Mouse (Mus musculus): ENCODE data around the gene Il22ra2. TPM values are rescaled to one million over a fixed set of nuclear protein-coding genes. Genes with fewer than 3 reads are reported as not detected.

Gene Il22ra2
- polyA plus RNA-seq (2015; fragmentation: Nextera tagmentation; extraction: Ambion mirVana), result not detected in 2 replicates

- Histone ChIP-seq H3K9me3 (ENCODE audit: control insufficient read depth, low read length) (no peaks in the 10 kb centered on the region), H3K27ac (replicated peaks) (no peak within 1 kb of the TSS), H3K4me1 (replicated peaks; ENCODE audit: control insufficient read depth, insufficient read depth) (no peaks in the 10 kb centered on the region), H3K4me2 (replicated peaks; ENCODE audit: low read depth) (no peak within 1 kb of the TSS), H3K36me3 (ENCODE audit: control insufficient read depth, insufficient read depth, low read length) (no peaks in the 10 kb centered on the region), H3K9ac (ENCODE audit: low read length) (no peak within 1 kb of the TSS), H3K27me3 (ENCODE audit: control insufficient read depth, insufficient read depth, low read length) (no peaks in the 10 kb centered on the region), H3K4me3 (ENCODE audit: low read depth, low read length) (no peak within 1 kb of the TSS)
- WGBS, result 78% methylated on average over 2 of the region's 2 CpGs
- DNase-seq (ENCODE audit: low spot score), result no peak
- no peak for TF ChIP-seq EP300 (optimal IDR thresholded peaks at IDR 0.05)
- TF ChIP-seq CTCF (IDR thresholded peaks at IDR 0.05; ENCODE audit: low read depth), result no peak
- ATAC-seq (ENCODE audit: low FRiP score, low TSS enrichment), result no peak
Measured at GRCm38 (mm10) chr10:19621408-19622048, at the start of gene Il22ra2. Gene Il22ra2 (plus strand): TSS chr10:19621998.

- ATAC-seq (ENCODE audit: low FRiP score, low TSS enrichment) (no peak), DNase-seq (ENCODE audit: low spot score) (no peak)
- Histone ChIP-seq H3K27me3 (ENCODE audit: control insufficient read depth, insufficient read depth, low read length) (no peaks in the 10 kb centered on the region), H3K4me1 (replicated peaks; ENCODE audit: control insufficient read depth, insufficient read depth) (no peaks in the 10 kb centered on the region), H3K4me3 (ENCODE audit: low read depth, low read length) (no peak overlapping the region), H3K27ac (replicated peaks) (no peak overlapping the region), H3K9me3 (ENCODE audit: control insufficient read depth, low read length) (no peaks in the 10 kb centered on the region), H3K4me2 (replicated peaks; ENCODE audit: low read depth) (no peak overlapping the region), H3K36me3 (ENCODE audit: control insufficient read depth, insufficient read depth, low read length) (no peaks in the 10 kb centered on the region), H3K9ac (ENCODE audit: low read length) (no peak overlapping the region)
- TF ChIP-seq EP300 (optimal IDR thresholded peaks at IDR 0.05) (no peak), CTCF (IDR thresholded peaks at IDR 0.05; ENCODE audit: low read depth) (no peak)
- 78% methylated on average over 3 of the region's 3 CpGs for WGBS
Measured at GRCm38 (mm10) chr10:19577571-19577970, 44.2 kb upstream of the Il22ra2 start.

- Histone ChIP-seq H3K9me3 (ENCODE audit: control insufficient read depth, low read length) (no peaks in the 10 kb centered on the region), H3K27me3 (ENCODE audit: control insufficient read depth, insufficient read depth, low read length) (no peaks in the 10 kb centered on the region), H3K36me3 (ENCODE audit: control insufficient read depth, insufficient read depth, low read length) (no peaks in the 10 kb centered on the region), H3K9ac (ENCODE audit: low read length) (no peak overlapping the region), H3K4me2 (replicated peaks; ENCODE audit: low read depth) (no peak overlapping the region), H3K4me1 (replicated peaks; ENCODE audit: control insufficient read depth, insufficient read depth) (no peaks in the 10 kb centered on the region), H3K4me3 (ENCODE audit: low read depth, low read length) (no peak overlapping the region), H3K27ac (replicated peaks) (no peak overlapping the region)
- 66% methylated on average over 6 of the region's 6 CpGs for WGBS
- DNase-seq (ENCODE audit: low spot score) (no peak), ATAC-seq (ENCODE audit: low FRiP score, low TSS enrichment) (no peak)
- TF ChIP-seq EP300 (optimal IDR thresholded peaks at IDR 0.05) (no peak), CTCF (IDR thresholded peaks at IDR 0.05; ENCODE audit: low read depth) (no peak)
Measured at GRCm38 (mm10) chr10:19578001-19578400, 43.8 kb upstream of the Il22ra2 start.

- ATAC-seq (ENCODE audit: low FRiP score, low TSS enrichment) (no peak), DNase-seq (ENCODE audit: low spot score) (no peak)
- Histone ChIP-seq H3K4me1 (replicated peaks; ENCODE audit: control insufficient read depth, insufficient read depth) (no peaks in the 10 kb centered on the region), H3K9ac (ENCODE audit: low read length) (no peak overlapping the region), H3K9me3 (ENCODE audit: control insufficient read depth, low read length) (no peaks in the 10 kb centered on the region), H3K27me3 (ENCODE audit: control insufficient read depth, insufficient read depth, low read length) (no peaks in the 10 kb centered on the region), H3K36me3 (ENCODE audit: control insufficient read depth, insufficient read depth, low read length) (no peaks in the 10 kb centered on the region), H3K4me3 (ENCODE audit: low read depth, low read length) (no peak overlapping the region), H3K4me2 (replicated peaks; ENCODE audit: low read depth) (no peak overlapping the region), H3K27ac (replicated peaks) (no peak overlapping the region)
- 55% methylated on average over 9 of the region's 9 CpGs for WGBS
- TF ChIP-seq CTCF (IDR thresholded peaks at IDR 0.05; ENCODE audit: low read depth), result no peak
- no peak for TF ChIP-seq EP300 (optimal IDR thresholded peaks at IDR 0.05)
Measured at GRCm38 (mm10) chr10:19578409-19578986, 43.3 kb upstream of the Il22ra2 start.

GRCm38 (mm10) chr10:19580660-19581059 is 41.1 kb upstream of the Il22ra2 start:
- Histone ChIP-seq H3K27ac (replicated peaks) (no peak overlapping the region), H3K9ac (ENCODE audit: low read length) (no peak overlapping the region), H3K9me3 (ENCODE audit: control insufficient read depth, low read length) (no peaks in the 10 kb centered on the region), H3K4me1 (replicated peaks; ENCODE audit: control insufficient read depth, insufficient read depth) (no peaks in the 10 kb centered on the region), H3K27me3 (ENCODE audit: control insufficient read depth, insufficient read depth, low read length) (no peaks in the 10 kb centered on the region), H3K36me3 (ENCODE audit: control insufficient read depth, insufficient read depth, low read length) (no peaks in the 10 kb centered on the region), H3K4me2 (replicated peaks; ENCODE audit: low read depth) (no peak overlapping the region), H3K4me3 (ENCODE audit: low read depth, low read length) (no peak overlapping the region)
- DNase-seq (ENCODE audit: low spot score) (no peak), ATAC-seq (ENCODE audit: low FRiP score, low TSS enrichment) (no peak)
- 55% methylated on average over 3 of the region's 3 CpGs for WGBS
- no peak for TF ChIP-seq CTCF (IDR thresholded peaks at IDR 0.05; ENCODE audit: low read depth)
- TF ChIP-seq EP300 (optimal IDR thresholded peaks at IDR 0.05), result no peak

GRCm38 (mm10) chr10:19581844-19582582 is 39.8 kb upstream of the Il22ra2 start:
- H3K27ac ChIP-seq (replicated peaks), result peak overlapping the region; percentile 73; the same call in 1 of the 2 replicates
- no peaks in the 10 kb centered on the region for H3K27me3 ChIP-seq (ENCODE audit: control insufficient read depth, insufficient read depth, low read length)
- no peak overlapping the region for H3K4me2 ChIP-seq (replicated peaks; ENCODE audit: low read depth)
- WGBS, result 41% methylated on average over 9 of the region's 9 CpGs
- no peak overlapping the region for H3K9ac ChIP-seq (ENCODE audit: low read length)
- H3K4me1 ChIP-seq (replicated peaks; ENCODE audit: control insufficient read depth, insufficient read depth), result no peaks in the 10 kb centered on the region
- TF ChIP-seq EP300 (optimal IDR thresholded peaks at IDR 0.05), result no peak
- TF ChIP-seq CTCF (IDR thresholded peaks at IDR 0.05; ENCODE audit: low read depth), result no peak
- ATAC-seq (ENCODE audit: low FRiP score, low TSS enrichment) (peak; percentile 93), DNase-seq (ENCODE audit: low spot score) (peak; percentile 73)
- H3K9me3 ChIP-seq (ENCODE audit: control insufficient read depth, low read length), result no peaks in the 10 kb centered on the region
- H3K4me3 ChIP-seq (ENCODE audit: low read depth, low read length), result no peak overlapping the region
- H3K36me3 ChIP-seq (ENCODE audit: control insufficient read depth, insufficient read depth, low read length), result no peaks in the 10 kb centered on the region

Data from stomach, postnatal 0 days (tissue).